Mouse (Mus musculus) thymus, postnatal 25 days (tissue): ENCODE data around the gene Gm28308.
A peak's percentile ranks its signal among the peaks of the same experiment; 100 is the strongest.

Source experiments
- DNase-seq: peaks from one replicate; pipeline ENCODE4 v3.0.0; 2022

The Gm28308 gene

DNA sequence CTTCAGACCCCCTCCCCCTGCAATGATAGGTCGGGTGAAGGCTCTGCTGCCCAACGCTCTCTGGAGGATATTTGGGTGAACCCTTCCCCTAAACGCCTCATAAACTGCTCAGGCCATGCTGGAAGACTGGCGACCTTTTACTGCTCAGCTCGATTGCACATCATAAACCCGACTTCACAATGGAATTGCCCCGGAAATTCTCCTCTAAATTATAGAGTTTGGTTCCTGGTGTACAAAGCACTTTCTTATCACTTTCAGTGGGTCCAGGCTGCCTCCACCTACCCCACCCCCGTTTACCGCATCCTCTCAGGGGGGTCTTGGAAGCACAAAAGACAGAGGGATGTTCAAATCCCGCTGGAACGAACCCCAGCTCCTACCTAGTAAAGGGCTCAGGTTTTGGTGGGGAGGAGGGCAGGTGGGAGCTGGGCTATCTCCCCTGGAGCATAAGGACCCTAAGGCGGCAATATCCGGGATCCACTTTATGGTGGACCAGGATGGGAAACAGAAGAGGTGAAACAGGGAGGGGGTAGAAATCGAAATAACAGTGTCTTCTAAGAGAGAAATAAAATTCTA is 5.6 kb upstream of the Gm28308 start:
- no peak for DNase-seq

DNA sequence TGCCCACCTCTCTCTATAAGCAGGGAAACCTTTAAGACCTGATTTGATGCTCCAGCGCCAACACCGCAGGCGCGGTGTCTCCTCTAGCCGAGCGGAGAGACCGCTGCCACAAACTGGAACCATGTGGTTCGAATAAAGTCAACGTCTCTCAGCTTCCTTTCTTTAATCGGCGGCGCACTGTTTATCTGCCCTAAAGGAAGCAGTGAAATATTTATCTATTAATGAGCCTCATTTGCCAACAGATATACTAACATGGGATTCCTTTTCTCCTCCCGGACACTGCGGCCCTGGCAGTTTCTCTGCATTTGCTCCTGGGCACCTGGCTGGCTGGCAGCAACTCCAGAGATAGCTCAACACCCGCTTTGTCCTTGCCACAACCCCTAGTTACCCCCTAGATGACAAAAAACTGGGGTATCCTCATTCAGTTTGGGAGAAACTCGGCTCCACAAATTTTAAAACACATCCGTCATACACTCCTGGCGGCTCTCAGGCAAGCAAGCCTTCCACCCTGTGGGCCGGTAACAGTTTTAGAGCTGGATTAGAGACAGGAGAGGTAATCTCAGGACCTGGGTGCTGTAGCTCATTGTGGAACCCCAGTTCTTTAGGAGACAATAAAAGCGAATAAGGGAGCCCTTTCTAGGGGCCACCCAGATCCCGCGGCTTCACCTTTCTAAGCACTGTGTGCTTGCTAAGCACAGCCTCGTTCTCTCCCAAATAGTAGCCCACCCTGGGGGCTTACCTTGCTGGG is 4.9 kb upstream of the Gm28308 start:
- DNase-seq = no peak

DNA sequence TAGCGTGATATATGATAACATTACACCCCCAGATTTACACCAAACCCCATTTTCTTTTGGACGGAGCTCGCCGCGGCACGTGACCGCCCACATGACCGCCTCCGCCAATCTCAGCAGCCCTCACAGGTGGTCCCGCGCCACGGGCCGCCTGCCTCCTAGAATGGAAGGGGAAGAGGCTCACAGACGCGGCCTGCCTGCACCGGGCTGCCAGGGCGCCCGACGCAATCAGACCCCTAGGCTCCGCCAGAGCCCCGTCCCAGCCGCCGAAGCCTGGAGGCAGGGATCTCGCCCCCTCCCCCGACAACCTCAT is 4.3 kb upstream of the Gm28308 start:
- peak; percentile 76 for DNase-seq

DNA sequence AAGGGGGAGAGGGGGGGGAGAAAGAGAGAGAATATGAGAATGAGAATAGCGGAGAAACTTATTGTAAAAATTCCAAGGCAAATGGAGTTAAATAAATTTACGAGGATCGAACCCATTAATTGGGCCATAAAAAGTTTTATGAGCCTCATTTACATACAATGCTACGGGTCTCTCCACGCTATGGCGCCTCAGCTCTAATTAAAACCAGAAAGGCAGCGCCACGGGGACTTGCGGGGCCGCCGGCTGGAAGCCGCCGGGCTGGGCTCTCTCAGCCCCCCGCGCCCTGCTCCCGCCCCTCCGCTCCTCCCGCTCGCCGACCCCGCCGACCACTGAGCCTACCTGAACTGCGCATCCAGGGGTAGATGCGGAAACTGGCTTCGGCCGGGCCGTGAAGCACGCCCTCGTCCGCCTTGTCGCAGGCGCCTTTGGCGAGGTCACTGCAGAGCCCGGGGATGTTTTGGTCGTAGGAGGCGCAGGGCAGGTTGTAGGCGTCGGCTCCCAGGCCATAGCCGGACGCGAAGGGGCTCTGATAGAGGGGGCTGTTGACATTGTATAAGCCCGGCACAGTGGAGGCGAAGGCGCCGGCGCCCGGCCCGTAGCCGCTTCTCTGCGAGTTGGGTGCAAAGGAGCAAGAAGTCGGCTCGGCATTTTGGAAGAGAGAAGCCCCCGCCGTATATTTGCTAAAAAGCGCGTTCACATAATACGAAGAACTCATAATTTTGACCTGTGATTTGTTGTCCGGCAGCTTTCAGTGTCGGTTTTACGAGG is 3.7 kb upstream of the Gm28308 start:
- no peak for DNase-seq

DNA sequence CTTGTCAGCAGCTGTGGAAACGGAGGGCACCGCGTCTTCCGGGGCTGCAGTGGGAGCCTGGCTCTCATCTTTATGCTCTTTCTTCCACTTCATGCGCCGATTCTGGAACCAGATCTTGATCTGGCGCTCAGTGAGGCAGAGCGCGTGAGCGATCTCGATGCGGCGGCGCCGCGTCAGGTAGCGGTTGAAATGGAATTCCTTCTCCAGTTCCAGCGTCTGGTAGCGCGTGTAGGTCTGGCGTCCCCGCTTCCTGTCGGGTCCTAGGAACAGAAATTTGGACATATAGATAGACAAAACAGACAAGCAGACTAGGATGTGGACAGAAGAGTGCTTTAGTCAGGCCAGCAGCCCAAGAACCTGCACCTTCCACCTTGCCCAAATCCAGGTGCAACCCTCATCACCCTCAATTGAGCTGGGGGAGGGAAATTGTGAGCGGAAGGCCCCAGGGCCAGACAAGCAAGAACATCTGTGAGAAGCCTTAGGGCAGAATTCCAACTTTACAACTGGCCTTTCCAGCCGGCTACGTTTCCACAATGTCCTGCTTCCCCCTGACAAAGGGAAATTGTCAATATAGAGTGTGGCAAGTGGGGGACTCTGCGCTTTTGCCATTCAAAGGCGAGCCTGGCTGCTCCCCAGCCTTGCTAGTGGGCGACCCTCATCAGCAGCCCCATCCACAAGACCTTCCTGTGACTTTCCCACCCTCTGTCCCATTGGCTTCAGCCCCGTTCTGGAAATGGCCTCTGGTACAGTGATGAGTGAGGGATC is 2.8 kb upstream of the Gm28308 start:
- no peak for DNase-seq

DNA sequence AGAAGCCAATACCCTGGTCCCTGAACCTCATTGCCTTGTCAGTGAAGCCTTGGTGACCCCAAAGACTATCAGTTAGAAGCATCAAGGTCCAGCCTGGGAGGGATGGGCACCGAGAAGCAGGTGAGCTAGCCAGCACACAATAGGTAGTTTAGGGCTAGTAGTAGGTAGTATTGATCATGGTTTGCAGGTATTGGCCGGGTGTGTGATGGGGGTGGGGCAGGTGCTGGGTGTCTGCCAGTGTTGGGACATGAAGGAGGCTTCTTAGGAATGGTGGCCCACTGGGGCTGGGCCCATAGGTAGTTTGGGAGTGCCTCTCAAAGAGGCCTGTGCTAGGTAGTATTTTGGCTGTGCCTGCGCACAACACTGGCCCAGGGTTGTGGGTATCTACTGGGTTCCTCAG is 1.9 kb upstream of the Gm28308 start:
- no peak for DNase-seq

DNA sequence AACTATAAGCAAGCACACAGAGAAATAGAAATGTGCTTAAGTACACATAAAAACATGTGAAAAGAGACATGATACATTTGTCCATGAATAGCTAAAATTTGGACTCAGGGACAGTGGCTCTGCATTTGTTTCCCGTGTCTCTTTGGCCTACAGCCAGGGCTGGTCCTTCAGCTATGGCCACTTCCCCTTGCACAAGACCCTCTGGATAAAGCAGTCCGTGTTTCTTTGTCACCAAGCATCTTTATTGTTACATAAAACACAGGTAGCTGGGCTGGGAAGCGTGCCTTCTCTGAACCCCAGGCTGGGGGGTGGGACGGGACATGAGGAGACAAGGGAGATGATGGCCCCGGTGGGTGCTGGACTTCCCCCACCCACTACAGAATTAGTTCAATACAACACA is 1.1 kb upstream of the Gm28308 start:
- no peak for DNase-seq

DNA sequence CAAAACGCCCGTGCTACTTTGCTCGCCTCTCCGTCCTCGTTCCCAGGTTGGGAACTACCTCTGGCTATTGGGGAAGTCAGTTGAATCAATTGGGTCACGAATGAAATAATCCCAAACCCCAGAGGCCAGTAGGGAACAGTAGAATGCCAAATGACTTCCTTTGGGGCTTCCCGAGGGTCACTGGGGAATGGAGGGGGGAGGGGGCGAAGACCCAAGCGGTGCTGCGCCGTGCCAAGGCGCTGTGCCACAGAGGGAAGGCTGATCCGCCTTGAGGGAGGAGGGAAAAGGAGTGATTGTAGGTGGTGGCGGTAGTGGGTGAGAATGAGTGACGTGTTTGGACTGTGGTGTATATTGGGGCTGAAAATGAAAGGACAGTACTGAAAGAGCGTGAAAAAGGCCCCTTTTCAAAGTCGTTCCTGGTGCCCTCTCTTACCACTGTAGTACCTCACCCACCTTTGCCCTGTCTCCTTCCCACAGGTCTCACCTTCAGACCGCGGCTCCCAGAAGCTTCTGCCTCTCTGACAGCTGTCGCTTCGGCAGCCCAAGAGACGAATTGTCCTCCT is 502 bp downstream of the Gm28308 start:
- DNase-seq = peak; percentile 17

DNA sequence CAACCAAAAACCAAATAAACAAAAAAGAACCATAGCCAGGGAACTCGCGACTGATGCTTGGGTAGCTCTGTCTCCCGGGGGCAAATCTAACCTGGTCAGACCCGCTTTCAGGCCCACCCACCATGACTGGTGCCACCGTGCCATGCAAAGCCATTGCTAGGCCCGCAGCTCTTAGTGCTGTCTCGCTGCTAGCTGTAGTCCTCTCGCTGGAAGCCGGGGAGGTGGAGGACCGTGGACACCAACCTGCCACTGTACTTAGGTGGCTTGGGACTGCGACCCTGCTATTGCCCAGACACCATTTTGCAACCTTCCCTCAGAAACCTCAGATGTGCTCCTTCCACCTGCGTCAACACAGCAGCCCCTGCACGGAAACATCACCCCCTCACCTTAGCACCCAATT is 1.2 kb downstream of the Gm28308 start:
- DNase-seq = peak; percentile 15

DNA sequence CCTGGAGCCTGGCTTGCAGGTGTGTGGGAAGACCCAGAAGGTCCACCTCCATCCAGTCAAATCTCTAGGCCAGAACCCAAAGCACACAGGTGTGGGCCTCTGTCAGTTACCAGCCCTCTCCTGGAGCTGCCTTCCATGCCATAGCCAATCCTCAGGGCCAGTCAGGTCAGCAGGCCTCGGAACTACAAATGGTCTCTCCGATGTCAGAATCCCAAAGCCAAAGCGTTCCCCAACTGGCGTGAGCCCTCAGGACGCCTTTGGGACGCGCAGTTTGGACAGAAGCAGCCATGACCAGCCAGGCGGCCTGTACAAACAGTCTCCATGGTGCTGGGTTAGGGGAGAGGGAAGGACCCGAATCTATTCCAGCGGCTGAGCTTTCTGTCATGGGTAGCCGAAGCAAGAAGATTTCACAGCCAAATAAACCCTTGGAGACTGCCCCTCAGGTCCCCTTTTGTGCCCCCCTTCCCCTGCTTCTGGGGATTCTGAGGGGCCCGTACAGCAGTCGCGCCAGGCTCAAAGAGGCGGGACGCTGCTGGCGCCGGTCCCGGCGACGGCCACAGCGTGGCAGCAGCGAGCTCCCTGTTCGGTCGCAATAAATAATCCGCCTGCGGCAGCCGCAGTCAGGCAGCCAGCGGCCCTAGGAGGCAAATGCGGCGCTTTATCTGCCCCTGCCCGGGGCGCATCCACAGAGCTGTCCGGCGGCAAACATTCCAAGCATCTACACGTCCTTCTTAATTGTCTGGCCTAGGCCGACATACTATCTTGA is 1.8 kb downstream of the Gm28308 start:
- DNase-seq = peak; percentile 79

DNA sequence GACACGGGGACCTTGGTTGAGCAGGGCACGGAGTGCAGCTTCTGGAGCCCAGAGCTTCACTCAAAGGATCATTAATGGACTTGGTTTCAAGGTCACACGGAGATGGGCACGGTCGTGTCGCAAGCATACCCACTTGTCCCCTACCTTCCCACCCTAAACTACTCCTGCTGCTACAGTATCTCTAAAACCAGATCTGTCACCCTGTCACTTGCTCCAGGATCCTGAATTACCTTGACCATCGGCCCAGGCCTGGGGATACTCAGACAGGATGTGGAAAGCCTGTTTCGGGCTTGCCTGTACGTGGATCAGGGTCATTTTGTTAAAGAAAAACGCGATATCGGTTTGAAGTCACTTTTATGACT is 3.5 kb downstream of the Gm28308 start:
- DNase-seq = no peak

DNA sequence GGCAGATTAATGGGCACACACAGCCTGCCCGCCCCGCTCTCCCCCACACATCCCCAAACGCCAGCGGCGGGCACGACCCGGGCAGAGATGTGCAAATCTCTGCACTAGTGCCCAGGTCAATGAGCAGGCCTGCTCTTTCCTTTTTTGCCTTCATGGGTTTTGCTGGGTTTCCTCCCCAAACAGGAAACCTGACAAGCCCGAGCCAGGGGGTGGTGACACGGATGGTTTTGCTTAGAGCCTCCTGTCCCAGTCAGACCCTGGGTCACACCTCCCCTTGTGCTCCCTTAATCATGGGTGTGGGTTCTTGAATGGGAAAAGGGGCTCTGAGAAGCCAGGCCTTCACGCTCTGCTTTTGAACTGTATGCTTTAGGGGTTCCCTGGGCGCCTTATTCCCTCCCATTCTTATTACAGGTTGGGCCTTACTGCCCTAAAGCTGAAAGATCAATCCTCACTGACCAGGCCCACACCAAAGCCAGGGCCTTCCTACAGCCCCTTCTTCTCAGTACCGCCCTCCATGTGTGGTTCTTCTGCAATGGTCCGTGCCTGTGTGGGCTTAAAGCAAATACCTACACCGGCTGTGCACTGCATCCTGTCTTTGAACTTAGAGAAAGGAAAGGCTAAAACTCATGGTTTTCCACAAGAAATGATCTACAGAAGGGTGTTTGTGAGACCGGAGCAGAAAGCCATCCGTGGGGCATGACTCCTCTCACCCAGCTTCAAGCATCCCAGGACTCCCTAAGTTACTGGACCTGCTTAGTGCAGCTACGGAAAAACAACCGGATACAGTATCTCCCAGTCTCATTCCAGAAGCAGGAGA is 4.1 kb downstream of the Gm28308 start:
- DNase-seq = no peak

DNA sequence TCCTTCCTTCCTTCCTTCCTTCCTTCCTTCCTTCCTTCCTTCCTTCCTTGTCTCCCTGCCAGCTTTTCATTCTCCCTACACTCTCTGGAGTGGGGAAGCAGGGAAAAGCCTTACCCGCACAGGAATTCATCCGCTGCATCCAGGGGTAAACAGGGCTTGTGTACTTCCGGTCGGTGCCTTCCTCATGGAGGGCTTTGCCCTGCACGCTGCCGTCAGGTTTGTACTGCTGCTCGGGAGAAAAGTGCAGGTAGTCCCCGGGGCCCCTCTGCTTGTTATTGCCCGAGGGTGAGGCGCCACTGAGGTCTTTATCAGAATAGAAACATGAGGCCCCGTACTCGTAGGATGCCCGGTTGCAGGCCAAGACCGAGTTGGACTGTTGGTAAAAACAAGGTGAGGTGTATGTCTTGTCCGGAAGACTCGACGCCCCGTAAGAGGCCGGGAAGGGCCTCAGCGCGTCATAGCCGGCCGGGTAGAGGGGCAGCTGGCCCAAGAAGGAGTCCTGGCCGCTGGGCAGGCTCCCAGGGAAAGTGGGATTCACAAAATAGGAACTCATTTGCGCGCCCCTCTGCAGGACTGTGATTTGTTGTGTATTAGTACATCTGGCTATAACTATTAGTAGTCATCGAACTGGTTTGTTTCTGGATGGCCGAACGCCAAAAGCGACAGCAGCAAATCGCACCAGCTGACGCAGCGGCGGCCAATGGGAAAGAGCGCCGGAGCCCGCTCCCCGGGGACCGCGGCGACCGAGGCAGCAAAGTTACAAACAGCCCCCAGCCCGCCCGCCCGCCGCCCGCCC is 4.9 kb downstream of the Gm28308 start, which contains the start of gene Hoxa6:
TSS of gene Hoxa6 (minus strand) at position 651 of the 796 bp plus-strand sequence.
- no peak for DNase-seq

DNA sequence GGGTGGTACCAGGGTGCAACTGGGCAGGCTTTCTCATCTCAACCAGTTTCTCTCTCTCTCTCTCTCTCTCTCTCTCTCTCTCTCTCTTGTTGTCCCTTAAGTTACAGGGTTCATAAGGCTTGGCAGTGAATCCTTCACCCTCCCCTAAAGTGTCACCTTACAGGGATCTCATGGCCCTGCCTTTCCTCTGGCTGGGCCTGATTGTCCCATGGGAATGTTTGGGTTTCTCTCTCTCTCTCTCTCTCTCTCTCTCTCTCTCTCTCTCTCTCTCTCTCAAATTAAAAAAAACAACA is 5.5 kb downstream of the Gm28308 start:
- DNase-seq = no peak

DNA sequence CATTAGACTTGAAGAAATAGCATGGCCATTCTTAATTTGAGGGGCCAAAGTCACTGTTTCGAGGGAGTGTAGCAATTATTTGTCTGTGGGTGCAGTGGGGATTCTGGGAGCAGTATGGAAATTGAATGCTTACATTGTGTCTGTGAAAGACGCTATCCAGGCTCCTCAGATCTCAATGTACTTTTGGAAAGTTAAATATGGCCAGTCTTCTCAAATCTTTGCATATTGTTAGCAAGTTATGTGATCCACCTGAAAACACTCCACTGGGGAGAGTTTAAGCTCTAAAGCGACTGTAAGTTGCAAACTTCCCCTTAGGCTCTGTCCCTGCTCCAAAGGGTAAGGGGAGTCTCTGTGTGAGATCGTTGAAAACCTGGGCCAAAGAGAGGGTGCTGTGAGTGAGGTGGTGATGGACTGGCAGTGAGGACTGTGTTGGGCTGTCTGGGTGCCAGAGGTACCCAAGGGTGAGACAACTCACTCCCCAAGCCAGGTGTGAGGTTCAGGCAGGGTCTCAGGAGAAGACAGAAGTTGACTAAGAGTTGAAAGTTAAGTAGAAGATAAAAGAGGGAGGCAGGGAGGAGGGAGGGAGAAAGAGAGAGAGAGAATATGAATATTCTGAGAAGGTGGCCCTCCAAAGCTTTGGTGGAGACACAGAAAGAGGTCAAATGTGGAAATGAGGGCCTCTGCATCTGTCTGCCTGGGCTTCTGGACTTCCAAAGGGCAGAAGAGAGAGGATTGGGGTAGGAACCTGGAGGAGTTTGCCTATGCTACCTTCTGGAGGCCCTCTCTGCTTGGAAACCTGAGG is 6.1 kb downstream of the Gm28308 start:
- no peak for DNase-seq

DNA sequence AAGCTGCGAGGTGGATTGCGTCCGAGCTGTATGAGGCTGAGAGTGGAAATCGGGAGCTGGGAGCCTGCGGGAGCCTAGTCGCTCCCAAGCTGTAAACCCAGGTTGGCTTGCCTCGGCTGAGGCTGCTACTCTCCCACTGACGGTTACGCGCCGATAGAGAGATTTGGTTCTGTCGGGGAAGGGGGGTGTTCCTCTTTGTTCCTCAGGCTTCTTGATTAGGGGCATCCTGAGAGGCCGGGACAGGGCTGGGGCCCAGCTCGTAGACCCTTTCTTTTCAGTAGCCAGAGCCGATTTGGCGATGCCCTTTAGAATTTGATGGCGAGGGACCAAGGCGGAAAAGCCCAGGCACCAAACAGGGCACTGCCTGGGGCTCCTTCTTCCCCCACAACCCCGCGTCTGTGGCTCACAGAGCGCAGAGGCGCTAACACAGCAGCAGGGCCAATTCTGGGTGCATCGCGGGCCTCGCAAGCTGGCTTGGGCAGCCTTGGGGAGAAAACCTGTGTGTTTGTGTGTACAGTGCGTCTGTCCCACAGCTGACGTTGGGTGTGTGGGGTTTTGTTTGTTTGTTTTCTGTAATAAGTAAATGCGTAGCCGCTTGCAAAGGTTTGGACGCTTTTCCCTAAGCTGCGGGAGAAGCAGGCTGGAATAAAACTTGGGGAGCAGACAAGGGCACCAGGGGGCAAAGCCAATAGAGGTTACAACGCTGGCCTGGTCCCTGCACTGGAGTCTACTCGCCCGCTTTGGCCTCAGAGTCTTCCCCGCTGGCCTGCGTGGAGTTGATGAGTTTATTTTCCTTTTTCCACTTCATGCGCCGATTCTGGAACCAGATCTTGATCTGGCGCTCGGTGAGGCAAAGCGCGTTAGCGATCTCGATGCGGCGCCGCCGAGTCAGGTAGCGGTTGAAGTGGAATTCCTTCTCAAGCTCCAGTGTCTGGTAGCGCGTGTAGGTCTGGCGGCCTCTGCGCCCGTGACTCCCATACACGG is 7.2 kb downstream of the Gm28308 start:
- DNase-seq = no peak

DNA sequence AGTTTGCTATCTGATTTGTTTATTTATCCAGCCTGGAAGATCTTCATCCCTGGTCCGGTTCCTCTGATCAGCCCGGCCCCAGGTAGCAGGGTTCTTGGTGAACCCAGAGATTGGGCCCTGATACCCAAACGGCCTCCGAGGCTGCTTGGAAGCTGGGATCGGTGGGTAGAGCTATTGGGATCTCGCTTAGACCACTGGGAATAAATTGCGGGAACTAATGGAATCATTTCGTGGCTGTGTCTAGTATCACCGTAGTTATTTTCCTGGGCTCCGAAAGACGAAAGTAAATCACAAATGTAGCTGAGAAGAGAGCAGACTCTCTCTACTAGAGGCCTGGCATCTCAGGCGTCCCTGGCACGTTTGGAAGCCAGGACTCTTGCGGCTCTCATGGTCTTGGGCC is 7.9 kb downstream of the Gm28308 start:
- DNase-seq = no peak

DNA sequence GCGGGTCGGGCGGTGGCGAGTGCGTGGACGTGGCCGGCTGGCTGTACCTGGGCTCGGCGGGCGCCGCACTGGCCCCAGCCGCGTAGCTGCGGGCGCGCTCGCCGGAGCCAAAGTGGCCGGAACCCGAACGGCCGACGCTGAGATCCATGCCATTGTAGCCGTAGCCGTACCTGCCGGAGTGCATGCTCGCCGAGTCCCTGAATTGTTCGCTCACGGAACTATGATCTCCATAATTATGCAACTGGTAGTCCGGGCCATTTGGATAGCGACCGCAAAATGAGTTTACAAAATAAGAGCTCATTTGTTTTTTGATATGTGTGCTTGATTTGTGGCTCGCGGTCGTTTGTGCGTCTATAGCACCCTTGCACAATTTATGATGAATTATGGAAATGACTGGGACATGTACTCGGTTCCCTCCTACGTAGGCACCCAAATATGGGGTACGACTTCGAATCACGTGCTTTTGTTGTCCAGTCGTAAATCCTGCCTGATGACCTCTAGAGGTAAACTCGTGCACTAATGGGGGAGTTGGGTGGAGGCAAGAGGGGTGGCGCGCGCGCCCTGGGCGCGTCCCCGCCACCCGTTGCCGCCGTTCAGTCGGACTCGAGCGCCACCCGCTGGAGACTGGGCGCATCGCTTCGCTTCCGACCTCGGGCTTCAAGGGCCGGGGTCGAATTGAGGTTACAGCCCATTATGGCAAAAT is 8.9 kb downstream of the Gm28308 start, which contains the start of gene Hoxa5:
TSS of gene Hoxa5 (minus strand) at position 538 of the 703 bp plus-strand sequence.
- no peak for DNase-seq
